Mouse (Mus musculus) midbrain, postnatal 0 days (tissue): ENCODE results near the gene Synj1. TPM values are rescaled to one million over a fixed set of nuclear protein-coding genes. Genes with fewer than 3 reads are reported as not detected.

Experiments used
- ATAC-seq: fragments of 200-750 bp; cut with Nextera tagmentation; 2 replicates; pipeline ENCODE4 v1.8.0; 2017; ENCODE audit warnings: moderate number of reproducible peaks, mild to moderate bottlenecking, moderate TSS enrichment, moderate library complexity; ENCODE audit not compliant: low FRiP score
- DNase-seq: peaks from one replicate; pipeline ENCODE4 v3.0.0-alpha.2; 2015; ENCODE audit warnings: low spot score
- H3K27ac ChIP-seq: fragments of 300-500 bp; sonication (generic); 2 replicates; pipeline ENCODE4 v1.5.1; 2014; ENCODE audit warnings: low read depth, mild to moderate bottlenecking, low read length, mixed read lengths
- H3K27me3 ChIP-seq: fragments of 300-500 bp; sonication (generic); 2 replicates; pipeline ENCODE4 v1.6.1; 2014; ENCODE audit warnings: low read length, control low read depth, mixed read lengths; ENCODE audit not compliant: insufficient read depth
- H3K36me3 ChIP-seq: fragments of 300-500 bp; sonication (generic); 2 replicates; pipeline ENCODE4 v1.6.1; 2014; ENCODE audit warnings: low read length, control low read depth, mixed read lengths; ENCODE audit not compliant: insufficient read depth
- H3K4me1 ChIP-seq: fragments of 300-500 bp; sonication (generic); 2 replicates; pipeline ENCODE4 v1.6.1; 2014; ENCODE audit warnings: mild to moderate bottlenecking, control low read depth, antibody characterized with exemption, low read length, mixed read lengths; ENCODE audit not compliant: insufficient read depth
- H3K4me2 ChIP-seq: fragments of 300-500 bp; sonication (generic); 2 replicates; pipeline ENCODE4 v1.6.1; 2014; ENCODE audit warnings: low read depth, mild to moderate bottlenecking, low read length, mixed read lengths; ENCODE audit not compliant: poor library complexity, severe bottlenecking
- H3K4me3 ChIP-seq: fragments of 300-500 bp; sonication (generic); 2 replicates; pipeline ENCODE4 v1.5.1; 2014; ENCODE audit warnings: low read depth, mild to moderate bottlenecking, low read length, moderate library complexity
- H3K9ac ChIP-seq: fragments of 300-500 bp; sonication (generic); replicated peaks from 2 replicates; pipeline ENCODE4 v1.6.1; 2014; ENCODE audit warnings: mild to moderate bottlenecking, low read length, moderate library complexity, mixed read lengths; ENCODE audit not compliant: poor library complexity, severe bottlenecking
- H3K9me3 ChIP-seq: fragments of 300-500 bp; sonication (generic); 2 replicates; pipeline ENCODE4 v1.6.1; 2016; ENCODE audit warnings: low read length, control low read depth
- CTCF ChIP-seq: IDR thresholded peaks from 2 replicates; pipeline ENCODE4 v1.5.1; 2016; ENCODE audit warnings: antibody characterized with exemption, mild to moderate bottlenecking
- WGBS: fragments of 180-500 bp; shearing (Covaris S2); extraction: QIAGEN DNeasy Blood & Tissue Kit; methylation state at CpG from one replicate; pipeline ENCODE4 v1.1.7; 2014; 5-methylcytosine and 5-hydroxymethylcytosine counted together
- polyA plus RNA-seq: library from polyadenylated mRNA; unstranded; fragments of >200 nt; fragmentation: Nextera tagmentation; extraction: Ambion mirVana; gene quantifications from 2 replicates; pipeline ENCODE4 v1.2.1, GENCODE M21; 2015
- total RNA-seq: library from RNA; depleted of rRNA; stranded (reverse); fragments of >200 nt; gene quantifications from 2 replicates; pipeline ENCODE4 v1.2.3, GENCODE M21; 2014

Gene Synj1
- total and polyA plus RNA-seq, 2 experiments from 2014 or later = 55.4 to 66.4 TPM

GRCm38 (mm10) chr16:90917156-90917555, 94.0 kb downstream of the Synj1 start:
- no peak overlapping the region for H3K27ac ChIP-seq
- no peak for ATAC-seq

GRCm38 (mm10) chr16:90916040-90916481, 95.0 kb downstream of the Synj1 start:
- H3K4me2 ChIP-seq = no peak overlapping the region; the same call in 1 of the 2 replicates
- ATAC-seq = no peak
- no peak for TF ChIP-seq CTCF
- H3K36me3 ChIP-seq = no peaks in the 10 kb centered on the region
- 34% methylated on average over 12 of the region's 12 CpGs for WGBS
- no peak for DNase-seq
- H3K9me3 ChIP-seq = no peaks in the 10 kb centered on the region
- no peaks in the 10 kb centered on the region for H3K27me3 ChIP-seq
- no peaks in the 10 kb centered on the region for H3K4me1 ChIP-seq
- no peak overlapping the region for H3K4me3 ChIP-seq
- no peak overlapping the region for H3K27ac ChIP-seq
- no peak overlapping the region; the same call in 1 of the 2 replicates for H3K9ac ChIP-seq

More at GRCm38 (mm10) chr16:90917156-90917555, 94.0 kb downstream of the Synj1 start:
- Histone ChIP-seq H3K36me3 (no peaks in the 10 kb centered on the region), H3K4me3 (no peak overlapping the region), H3K4me1 (no peaks in the 10 kb centered on the region), H3K9ac (no peak overlapping the region), H3K9me3 (no peaks in the 10 kb centered on the region), H3K4me2 (no peak overlapping the region), H3K27me3 (no peaks in the 10 kb centered on the region)
- no peak for TF ChIP-seq CTCF
- no peak for DNase-seq
- 74% methylated on average over 8 of the region's 8 CpGs for WGBS

GRCm38 (mm10) chr16:90911766-90912165, 99.3 kb downstream of the Synj1 start:
- Histone ChIP-seq H3K9ac (no peak overlapping the region), H3K4me3 (no peak overlapping the region), H3K9me3 (no peaks in the 10 kb centered on the region), H3K4me2 (no peak overlapping the region), H3K27me3 (no peaks in the 10 kb centered on the region), H3K36me3 (no peaks in the 10 kb centered on the region), H3K27ac (no peak overlapping the region), H3K4me1 (no peaks in the 10 kb centered on the region)
- WGBS = 77% methylated on average over 13 of the region's 13 CpGs
- no peak for ATAC-seq
- no peak for TF ChIP-seq CTCF
- DNase-seq = peak; percentile 31

DNA sequence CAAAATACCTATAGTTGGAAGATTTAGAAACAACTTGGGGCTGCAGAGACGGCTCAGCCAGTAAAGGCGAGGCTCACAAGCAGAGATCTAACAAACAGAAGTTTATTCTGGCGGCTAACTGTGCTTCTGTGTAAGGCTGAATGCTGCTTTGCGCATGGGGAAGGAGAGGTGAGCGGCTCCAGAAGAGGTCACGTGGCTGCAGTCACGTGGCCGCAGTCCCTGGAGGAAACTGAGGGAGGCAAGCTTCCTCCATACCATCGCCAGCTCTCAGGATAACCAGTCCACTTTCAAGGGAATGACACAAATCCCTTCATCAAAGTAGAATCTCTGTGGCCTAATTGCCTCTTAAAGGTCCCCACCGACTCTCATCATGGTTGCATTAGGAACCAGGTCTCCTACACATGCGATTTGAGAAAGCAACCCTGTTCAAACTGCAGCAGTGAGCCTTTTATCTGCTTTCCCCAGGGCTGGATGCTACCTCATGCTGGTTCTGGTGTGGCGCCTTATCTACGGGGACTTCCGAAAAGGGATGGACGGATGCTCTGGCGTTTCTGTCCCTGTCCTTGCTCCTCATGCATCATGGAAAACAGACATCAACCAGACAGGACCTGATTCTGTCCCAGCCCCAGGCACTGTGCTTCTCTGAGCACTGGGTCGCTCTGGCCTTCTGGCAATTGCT, 100.1 kb downstream of the Synj1 start:
- Histone ChIP-seq H3K9me3 (no peaks in the 10 kb centered on the region), H3K27ac (no peak overlapping the region), H3K36me3 (no peaks in the 10 kb centered on the region), H3K4me3 (no peak overlapping the region), H3K4me2 (no peak overlapping the region), H3K27me3 (no peaks in the 10 kb centered on the region), H3K4me1 (no peaks in the 10 kb centered on the region), H3K9ac (no peak overlapping the region)
- TF ChIP-seq CTCF = no peak
- 76% methylated on average over 17 of the region's 17 CpGs for WGBS
- DNase-seq (no peak), ATAC-seq (no peak)

DNA sequence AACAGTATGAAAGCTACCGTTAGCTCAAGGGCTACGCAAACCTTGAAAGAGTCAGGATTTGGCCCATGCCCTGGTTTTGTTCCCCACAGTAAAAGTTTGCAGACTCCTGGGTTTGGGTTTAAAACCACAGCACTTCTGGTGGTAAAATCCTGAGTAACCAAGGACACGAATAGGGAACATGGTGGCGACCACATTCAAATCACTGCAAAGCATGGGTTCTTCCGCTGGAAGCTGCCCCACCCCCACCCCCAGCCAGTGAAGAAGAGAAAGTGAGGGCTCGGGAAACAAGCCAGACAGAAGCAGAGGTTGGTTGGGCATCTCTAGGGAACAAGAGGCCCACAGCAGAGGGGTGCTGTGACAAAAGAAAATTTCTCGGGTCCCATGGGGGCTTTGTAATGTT, 103.9 kb downstream of the Synj1 start:
- Histone ChIP-seq H3K4me2 (no peak overlapping the region), H3K4me3 (no peak overlapping the region), H3K27ac (no peak overlapping the region), H3K36me3 (no peaks in the 10 kb centered on the region), H3K9me3 (no peaks in the 10 kb centered on the region), H3K9ac (no peak overlapping the region), H3K27me3 (no peaks in the 10 kb centered on the region), H3K4me1 (no peaks in the 10 kb centered on the region)
- 70% methylated on average over 7 of the region's 7 CpGs for WGBS
- ATAC-seq = no peak
- DNase-seq = no peak
- no peak for TF ChIP-seq CTCF

- Histone ChIP-seq H3K9ac (no peak overlapping the region), H3K4me1 (no peaks in the 10 kb centered on the region), H3K27ac (no peak overlapping the region), H3K4me2 (no peak overlapping the region), H3K4me3 (no peak overlapping the region), H3K36me3 (no peaks in the 10 kb centered on the region), H3K9me3 (no peaks in the 10 kb centered on the region), H3K27me3 (no peaks in the 10 kb centered on the region)
- 40% methylated on average over 5 of the region's 5 CpGs for WGBS
- DNase-seq (no peak), ATAC-seq (no peak)
- no peak for TF ChIP-seq CTCF
Measured at GRCm38 (mm10) chr16:90903300-90903699, 107.8 kb downstream of the Synj1 start.
